Mouse (Mus musculus): Measurements from ENCODE around the gene Tmem236.
"Not testable (repeated sequence)": the region's sequence is repeated elsewhere in the genome, so short reads cannot be mapped to it uniquely, and the experiment has no call there.

Gene Tmem236

DNA sequence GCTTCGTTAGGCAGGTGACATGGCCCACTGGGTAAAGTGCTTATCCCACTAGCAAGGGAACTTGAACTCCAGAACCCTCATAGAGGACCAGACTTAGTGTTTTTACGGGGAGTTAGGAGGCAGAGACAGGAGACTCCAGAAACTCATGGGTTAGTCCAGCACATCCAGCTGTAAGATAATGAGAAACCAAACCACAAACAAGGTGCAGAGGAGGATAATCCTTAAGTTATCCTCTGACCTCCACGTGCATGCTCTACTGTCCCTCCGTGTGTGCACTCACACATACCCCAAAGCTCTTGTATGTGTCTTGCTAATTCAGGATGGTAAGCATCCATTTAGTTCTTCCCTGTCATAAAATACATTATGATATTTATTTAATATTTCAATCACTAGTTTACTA lies 17.3 kb downstream of the Tmem236 start:
- DNase-seq (ENCODE audit: low spot score in 2 of 2), result no peak

DNA sequence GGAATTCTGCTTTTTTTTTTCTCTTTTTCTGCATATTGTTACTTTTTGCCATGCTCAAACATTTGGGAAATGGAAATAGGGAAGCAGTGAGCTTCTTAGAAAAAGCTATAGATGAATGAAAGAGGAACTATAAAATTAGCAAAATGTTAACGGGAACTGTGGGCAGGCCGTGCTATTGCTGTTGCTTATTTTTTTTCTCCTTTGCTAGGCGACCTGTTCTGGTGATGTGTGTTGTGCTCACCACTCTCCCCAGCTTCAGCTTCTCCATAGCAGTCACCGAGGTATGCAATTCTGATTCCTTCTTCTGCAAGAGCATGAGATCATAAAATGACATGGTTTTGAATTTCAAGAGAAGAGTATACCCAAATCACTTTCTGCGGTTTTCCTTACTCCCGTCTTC lies 17.7 kb downstream of the Tmem236 start:
- DNase-seq (ENCODE audit: low spot score in 2 of 2), result no peak

DNA sequence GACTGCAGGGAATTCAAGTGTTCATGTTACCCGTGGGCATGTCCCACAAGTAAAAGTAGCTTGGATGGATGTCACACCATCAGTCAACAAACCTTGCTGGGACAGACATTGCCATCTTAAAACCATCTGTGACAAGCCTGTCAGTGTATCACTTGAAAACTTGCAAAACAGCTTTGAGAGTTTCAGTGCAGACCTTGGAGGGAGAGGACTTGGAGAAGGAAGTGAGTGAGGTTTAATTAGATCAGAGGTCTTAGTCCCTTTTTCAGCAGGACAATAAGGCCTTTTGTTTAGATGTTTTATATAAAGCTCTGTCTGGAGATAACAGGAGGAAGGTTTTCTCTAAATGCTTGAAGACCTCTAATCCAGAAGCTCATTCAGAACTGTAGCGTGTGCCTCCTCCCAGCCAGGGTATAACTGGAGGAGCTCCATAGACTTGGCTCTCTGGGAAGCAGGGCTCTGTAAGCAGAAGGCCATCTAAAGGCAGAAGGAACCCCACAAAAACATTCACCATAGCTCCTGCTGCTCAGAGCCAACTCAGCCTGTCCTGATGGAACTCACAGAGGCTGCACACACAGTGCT lies 24.1 kb downstream of the Tmem236 start:
- not testable (repeated sequence) for DNase-seq (ENCODE audit: low spot score in 2 of 2)

DNA sequence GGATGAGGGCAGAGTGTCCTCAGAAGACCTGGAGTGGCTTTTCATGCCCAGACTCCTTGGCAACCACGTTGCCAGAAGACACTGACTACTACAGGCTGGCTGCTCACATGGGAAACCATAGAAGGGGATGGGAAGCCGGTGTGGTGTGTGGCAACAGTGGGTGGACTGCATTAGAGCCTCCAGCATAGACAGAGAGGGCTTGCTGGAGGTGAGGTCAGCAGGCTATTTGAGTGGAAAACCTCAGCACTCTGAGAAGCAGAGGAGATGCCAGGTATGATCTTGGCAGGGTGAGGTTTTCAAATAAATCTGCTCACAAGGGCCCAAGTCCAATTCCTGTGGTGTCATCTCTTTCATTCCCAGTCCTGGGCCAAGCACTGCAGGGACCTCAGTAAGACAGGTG lies 25.3 kb downstream of the Tmem236 start:
- DNase-seq (ENCODE audit: low spot score in 2 of 2), result no peak

DNA sequence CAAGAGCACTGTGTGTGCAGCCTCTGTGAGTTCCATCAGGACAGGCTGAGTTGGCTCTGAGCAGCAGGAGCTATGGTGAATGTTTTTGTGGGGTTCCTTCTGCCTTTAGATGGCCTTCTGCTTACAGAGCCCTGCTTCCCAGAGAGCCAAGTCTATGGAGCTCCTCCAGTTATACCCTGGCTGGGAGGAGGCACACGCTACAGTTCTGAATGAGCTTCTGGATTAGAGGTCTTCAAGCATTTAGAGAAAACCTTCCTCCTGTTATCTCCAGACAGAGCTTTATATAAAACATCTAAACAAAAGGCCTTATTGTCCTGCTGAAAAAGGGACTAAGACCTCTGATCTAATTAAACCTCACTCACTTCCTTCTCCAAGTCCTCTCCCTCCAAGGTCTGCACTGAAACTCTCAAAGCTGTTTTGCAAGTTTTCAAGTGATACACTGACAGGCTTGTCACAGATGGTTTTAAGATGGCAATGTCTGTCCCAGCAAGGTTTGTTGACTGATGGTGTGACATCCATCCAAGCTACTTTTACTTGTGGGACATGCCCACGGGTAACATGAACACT lies 26.6 kb downstream of the Tmem236 start:
- DNase-seq (ENCODE audit: low spot score in 2 of 2), result not testable (repeated sequence)

DNA sequence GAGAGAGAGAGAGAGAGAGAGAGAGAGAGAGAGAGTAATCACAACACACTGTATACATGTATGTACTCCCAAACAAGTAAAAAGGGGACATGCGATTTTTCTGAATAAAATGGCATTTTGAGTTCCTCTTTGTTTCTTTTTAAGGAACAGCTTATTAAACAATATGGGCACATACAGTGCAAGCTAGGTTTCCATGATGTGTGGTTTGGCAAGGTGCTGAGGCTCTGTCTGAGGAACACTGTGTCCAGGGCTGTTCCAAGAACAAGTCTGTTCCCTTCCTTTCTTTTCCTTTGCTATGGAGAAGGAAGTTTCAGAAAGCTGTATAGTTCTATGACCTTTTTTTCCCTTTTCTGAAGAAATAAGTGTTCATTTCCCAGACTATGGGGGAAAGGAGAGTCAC lies 30.0 kb downstream of the Tmem236 start:
- no peak for DNase-seq (ENCODE audit: low spot score in 2 of 2)

DNA sequence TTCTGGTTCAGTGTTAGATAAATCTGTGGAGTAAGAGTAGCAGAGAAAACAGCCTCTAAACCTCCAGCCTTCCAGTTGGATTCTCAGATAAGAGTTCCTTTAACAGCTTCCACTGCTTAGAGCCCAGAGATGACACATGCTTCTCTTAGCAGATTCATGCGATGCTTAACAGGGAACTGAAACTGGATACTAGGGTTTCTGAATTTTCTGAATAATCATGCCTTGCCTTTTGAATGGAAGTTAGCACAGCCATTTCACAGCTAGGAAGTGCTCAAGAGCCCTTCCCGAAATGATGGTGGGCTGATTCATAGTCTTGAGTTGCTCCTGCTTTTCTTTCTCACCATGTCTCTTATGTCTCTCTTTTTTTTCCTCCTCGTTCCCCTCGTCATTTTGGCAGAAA lies 32.5 kb downstream of the Tmem236 start:
- no peak for DNase-seq (ENCODE audit: low spot score in 2 of 2)

DNA sequence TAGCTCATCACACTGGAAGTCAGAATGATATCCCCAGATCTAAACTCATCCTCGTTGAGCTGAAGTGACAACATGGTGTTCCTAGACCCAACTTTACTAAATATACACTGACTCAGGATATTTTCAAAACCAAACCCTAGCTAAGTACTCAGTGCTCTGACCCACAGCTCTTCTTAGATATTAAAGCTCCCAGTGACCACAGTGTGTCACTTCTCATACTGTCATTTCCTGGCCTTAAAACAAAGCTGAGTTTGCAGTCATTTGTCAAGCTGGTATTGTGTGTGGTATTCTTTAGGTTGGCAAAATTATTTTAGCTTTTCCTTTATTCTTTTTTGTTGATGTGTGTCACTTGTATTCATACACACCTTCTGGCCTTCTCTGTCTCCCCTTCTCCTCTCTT lies 36.4 kb downstream of the Tmem236 start:
- no peak for DNase-seq (ENCODE audit: low spot score in 2 of 2)

DNA sequence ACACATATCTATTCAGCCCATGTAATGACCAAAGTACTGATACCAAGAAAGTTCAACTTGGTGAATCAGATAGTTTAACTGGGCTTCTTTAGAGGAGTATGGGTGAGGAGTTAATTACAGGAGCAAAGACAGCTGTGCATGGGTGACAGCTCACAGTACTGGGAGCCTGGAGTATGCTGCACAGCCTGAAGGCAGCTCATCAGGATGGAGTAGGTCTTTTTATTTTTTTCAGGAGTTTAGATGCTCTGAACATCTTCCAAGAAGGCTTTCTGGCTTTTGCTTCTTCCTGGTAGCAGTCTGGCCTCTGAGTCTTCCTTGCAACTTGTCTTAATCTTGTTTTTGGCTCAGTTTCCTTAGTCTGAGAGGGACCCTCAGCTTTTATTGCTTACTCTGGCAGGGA lies 37.3 kb downstream of the Tmem236 start:
- no peak for DNase-seq (ENCODE audit: low spot score in 2 of 2)

DNA sequence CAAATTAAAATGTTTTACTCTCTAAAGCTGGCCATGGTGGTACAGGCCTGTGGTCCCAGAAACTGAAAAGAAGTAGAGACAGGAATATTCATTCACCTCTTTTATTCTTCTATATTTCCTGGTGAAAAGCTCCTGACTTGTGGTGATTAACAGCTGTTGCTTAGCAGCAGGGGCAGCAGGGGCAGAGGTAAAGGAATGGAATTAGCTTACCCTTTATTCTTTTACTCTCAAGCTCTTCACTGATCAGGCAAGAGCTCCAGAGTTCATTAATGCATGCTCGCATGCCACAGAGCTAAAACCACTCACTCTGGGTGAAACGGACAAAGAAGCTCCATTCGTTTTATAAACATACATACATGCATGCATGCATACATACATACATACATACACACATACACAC lies 40.4 kb downstream of the Tmem236 start:
- DNase-seq (ENCODE audit: low spot score in 2 of 2), result no peak

DNA sequence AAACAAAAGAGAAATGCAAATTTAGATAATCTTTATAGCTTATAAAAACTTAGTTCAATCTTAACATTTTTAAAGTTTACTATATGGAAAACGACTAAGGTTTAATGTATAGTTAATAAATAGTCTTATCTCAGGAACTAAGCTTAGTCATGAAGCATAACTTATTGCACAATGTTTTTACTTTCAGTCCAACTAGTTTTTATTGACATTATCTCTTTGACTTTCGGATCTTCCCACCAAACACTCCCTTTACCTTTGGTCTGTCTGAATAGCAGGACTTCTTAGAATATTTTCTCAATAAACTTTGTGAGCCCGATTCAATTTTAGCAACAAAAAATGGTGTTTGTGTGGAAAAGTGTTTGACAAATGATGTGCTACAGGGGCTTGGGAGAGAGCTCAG lies 42.3 kb downstream of the Tmem236 start:
- no peak for DNase-seq (ENCODE audit: low spot score in 2 of 2)

DNA sequence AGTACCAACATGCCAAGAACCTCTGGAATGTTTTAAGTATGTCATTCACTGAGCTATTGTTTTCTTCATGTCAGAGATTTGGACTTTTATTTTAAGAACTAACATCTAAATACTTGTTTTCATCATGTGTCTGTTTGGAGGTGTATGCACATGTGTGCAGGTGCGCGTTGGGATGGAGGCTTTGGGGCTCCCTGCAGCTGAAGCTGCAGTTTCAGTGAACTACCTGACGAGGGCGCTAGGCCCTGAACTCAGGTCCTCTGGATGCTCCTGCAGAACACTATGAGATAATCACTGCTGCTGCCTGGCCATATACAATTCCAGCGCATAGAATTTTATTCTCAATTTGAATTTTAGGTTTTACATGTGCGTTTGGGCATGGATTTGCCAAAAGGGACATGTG lies 43.8 kb downstream of the Tmem236 start:
- DNase-seq (ENCODE audit: low spot score in 2 of 2), result no peak

DNA sequence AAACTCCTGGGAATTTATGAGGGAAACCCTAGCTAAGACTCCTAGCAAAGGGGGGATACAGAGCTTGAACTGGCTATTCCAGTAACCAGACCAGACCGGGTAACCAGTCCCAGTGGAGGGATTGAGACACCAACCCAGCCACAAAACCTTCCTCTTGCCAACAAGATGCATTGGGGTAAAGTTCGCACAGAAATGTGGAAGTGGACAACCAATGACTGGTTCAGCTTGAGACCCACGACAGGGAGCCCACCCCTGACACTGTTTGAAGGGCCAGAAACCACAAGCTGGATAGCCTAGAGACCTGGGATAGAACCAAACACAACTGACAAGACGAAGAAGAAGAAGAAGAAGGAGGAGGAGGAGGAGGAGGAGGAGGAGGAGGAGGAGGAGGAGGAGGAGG lies 50.1 kb downstream of the Tmem236 start:
- no peak for DNase-seq (ENCODE audit: low spot score in 2 of 2)

DNA sequence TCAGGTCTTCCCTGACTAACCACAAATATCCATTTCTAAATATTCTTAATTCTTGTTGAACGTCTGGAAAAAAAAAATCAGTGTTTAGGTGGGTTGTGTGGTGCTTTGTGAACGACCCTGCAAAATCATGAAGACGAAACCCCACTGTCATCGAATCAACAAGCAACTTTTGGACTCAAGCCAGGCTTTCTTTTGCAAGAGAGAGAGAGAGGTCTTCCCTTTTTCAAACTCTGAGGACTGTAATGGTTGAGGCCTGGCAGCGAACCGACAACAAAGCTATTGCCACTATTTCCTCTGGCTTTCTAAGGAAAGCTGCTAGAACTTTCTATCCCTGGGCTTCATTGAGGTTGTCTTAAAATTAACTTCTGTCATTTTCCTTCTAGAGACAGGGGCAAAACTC lies 54.2 kb downstream of the Tmem236 start:
- DNase-seq (ENCODE audit: low spot score in 2 of 2), result no peak

DNA sequence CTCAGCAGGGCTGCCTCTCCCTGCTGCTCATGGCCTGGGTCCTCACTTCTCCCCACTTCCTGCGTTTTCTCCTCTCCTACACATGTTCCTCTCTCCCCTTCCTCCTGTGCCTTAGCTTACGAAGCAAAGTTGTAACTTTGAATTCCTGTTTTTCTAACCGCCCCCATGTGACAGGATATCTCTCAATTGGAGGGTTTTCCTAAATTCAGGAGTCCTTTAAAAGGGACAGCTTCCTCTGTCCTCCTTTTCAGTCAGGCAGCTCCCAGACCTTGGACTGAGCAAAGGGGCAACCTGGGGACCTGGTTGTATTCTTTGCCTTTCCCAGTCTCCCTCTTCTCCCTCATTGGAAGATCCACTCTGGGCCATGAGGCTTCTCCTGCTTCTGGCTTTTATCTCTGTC lies 54.8 kb downstream of the Tmem236 start, which contains the start of gene Mrc1:
Mrc1 (plus strand) TSS at position 244 of the 400 bp plus-strand sequence.
- no peak for DNase-seq (ENCODE audit: low spot score in 2 of 2)

DNA sequence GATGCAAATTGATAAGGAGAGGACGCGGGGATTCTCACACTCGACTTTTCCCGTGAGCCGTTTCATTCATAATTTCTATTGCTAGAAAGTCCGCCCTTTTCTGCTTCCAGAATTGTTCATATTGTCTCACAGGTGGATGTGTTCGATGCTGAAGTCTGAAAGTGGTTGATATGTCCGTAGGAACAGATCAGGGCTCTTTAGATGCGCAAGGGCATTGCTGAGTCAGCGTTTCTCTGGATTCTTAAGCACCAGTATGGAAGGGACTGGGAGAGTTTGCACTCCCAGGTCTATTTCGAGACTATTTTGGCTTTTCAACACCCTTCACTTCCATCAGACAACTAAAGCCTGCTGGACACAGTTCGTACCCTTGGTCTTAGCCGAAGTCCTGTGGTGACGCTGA lies 55.7 kb downstream of the Tmem236 start:
- DNase-seq (ENCODE audit: low spot score in 2 of 2), result no peak

DNA sequence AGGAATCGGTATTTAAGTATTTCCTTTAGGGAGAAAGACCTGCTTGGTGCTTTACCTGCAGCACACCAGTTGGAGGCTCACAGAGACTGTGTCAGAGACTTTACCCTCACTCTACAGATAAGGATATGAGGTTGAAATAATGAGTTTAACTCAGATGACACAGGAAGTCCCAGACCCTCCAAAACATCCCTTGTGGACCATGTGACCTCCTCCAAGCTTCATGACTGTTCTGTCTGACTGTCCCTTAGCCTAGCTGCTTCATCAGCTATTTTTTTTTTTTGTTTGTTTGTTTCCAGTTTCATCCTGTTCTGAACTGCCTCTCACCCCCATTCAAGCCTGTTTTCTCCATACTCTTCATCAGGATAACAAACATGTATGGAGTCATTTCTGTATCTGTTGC lies 58.6 kb downstream of the Tmem236 start:
- no peak for DNase-seq (ENCODE audit: low spot score in 2 of 2)

DNA sequence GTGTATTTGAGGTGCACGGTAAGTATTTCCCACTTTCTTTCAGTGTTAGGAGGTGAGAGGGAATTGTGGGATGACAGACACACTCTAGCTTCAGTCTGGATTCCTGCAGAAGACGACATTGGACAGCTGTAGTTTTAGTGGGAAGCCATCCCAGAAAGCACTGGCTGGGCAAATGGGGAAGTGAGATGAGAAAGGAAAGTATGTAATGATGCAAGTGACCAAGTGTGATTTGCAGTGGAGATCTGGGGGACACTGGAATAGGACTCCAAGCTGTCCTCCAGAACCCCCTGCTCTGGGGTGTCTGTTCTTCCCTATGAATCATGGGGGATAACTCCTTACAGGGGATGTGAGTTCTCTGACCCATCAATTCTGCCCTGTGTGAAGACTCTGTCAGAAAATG lies 59.7 kb downstream of the Tmem236 start:
- no peak for DNase-seq (ENCODE audit: low spot score in 2 of 2)

DNA sequence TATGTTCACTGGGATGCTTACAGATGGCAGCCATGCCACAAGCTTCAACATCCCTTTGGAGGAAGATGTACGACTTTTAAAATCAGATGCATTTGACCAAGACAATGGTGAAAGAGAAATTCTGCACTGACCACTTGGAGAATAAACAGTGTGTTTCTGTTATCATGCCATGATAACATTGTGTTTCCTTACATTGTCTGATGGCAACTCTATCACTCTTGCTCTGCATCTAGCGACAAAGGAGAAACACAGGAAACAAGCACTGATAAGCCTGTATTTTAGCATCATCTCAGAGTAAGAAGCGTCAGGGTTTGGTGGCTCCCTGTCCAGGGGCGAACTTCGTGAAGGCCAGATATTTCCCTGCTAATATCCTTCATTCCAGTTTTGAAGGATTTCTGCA lies 61.0 kb downstream of the Tmem236 start:
- no peak for DNase-seq (ENCODE audit: low spot score in 2 of 2)

DNA sequence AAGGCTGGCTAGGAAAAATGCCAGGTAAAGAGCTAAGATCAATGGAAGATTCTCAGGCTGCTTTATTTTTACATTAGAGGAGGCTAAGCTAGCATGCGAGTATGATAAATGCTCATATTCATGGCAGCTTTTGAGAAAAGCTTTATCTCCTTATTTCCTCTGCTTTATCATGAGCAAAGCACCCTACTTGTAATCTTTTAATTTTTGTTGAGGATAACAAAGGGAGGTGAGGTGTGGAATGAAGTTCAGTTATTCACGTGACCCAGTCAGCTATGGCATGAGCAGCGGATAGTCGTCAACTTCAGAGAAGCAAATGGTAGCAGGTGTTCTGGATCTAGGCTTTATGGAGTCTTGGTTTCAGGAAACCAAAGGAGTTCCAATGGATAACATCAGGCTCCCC lies 62.6 kb downstream of the Tmem236 start:
- no peak for DNase-seq (ENCODE audit: low spot score in 2 of 2)

DNA sequence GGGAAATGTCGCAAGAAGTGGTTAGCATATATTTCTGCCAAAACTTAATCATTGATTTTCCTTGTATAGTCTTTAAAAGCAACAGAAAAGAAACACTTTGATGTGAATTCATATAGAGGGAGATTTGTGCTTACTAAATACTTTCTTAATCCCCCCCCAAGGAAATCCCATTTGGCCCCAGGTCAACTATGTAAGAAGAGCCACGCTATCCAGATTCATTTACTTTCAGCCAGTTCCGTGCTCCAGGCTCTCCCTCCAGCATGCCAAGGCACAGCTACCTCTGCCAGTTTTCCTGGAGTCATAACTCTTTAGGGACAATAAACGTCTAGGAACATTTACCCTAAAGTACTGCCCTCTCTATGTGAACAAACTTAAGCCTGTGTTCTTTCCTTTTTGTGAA lies 63.4 kb downstream of the Tmem236 start:
- no peak for DNase-seq (ENCODE audit: low spot score in 2 of 2)

DNA sequence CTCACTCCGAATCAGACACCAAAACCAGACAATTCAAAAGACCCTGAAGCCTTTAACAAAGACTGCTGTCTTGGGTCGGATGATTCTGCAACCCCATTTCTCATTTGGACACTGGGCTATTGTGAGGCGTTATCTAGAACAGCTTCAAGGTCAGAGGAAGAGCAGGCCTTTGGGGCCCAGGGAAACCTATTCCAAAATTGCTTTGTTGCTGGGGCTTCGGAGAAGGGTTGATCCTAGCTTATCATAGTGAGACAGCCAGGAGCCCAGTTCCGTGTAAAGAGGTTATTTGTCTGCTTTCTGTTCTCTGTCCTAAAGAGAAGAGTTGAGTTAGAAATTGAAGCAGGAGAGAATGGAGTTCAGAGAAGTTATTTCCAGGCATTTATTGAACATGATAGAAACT lies 64.8 kb downstream of the Tmem236 start:
- DNase-seq (ENCODE audit: low spot score in 2 of 2), result no peak

DNA sequence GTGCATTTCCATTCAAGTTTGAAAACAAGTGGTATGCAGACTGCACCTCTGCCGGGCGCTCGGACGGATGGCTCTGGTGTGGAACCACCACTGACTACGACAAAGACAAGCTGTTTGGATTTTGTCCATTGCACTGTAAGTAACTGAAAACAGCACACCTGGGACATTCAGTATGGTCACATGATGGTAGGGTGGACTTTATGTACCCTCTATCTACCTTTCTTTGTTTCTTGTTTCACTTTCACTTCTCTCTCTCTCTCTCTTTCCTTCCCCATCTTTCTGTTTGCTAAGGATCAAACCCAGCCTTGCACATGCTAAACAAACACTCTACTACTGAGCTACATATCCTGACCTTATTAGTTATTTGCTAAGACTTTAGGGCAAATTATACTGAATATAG lies 69.8 kb downstream of the Tmem236 start:
- DNase-seq (ENCODE audit: low spot score in 2 of 2), result no peak

DNA sequence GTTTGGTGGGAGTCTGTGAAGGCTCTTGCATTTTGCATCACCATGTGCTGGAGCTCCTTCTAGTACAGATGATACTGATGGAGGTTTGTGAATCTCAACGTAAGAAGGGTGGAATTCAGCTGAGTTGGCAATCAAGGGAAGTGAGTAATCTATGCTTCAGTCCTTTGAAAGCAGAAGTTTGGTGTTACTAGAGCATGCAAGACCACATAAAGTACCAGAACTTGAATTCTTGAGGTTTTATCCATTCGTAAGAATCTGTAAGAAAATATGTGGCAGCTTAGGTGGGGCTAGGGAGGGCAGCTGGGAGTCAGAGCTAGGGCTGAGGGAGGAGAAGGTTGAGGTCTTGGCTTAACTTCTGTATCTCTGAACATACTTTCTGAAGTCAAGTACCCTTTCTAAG lies 70.3 kb downstream of the Tmem236 start:
- no peak for DNase-seq (ENCODE audit: low spot score in 2 of 2)
